Mouse (Mus musculus) midbrain, embryonic 10.5 days (tissue): ENCODE data around the gene Gzmd. TPM values are rescaled to one million over a fixed set of nuclear protein-coding genes. Genes with fewer than 3 reads are reported as not detected.
"Not testable (repeated sequence)": the region's sequence is repeated elsewhere in the genome, so short reads cannot be mapped to it uniquely, and the experiment has no call there.

Experiments
- DNase-seq: peaks from one replicate; pipeline ENCODE4 v3.0.0-alpha.2; 2017; ENCODE audit warnings: low spot score
- H3K27ac ChIP-seq: fragments of 300-500 bp; sonication (generic); replicated peaks from 2 replicates; pipeline ENCODE4 v1.5.1; 2016; ENCODE audit warnings: mild to moderate bottlenecking
- H3K27me3 ChIP-seq: fragments of 300-500 bp; sonication (generic); 2 replicates; pipeline ENCODE4 v1.6.1; 2016; ENCODE audit warnings: low read depth, mild to moderate bottlenecking; ENCODE audit not compliant: poor library complexity, severe bottlenecking
- H3K36me3 ChIP-seq: fragments of 300-500 bp; sonication (generic); 2 replicates; pipeline ENCODE4 v1.6.1; 2016; ENCODE audit warnings: mild to moderate bottlenecking, moderate library complexity
- H3K4me1 ChIP-seq: fragments of 300-500 bp; sonication (generic); 2 replicates; pipeline ENCODE4 v1.6.1; 2016
- H3K4me3 ChIP-seq: fragments of 300-500 bp; sonication (generic); 2 replicates; pipeline ENCODE4 v1.5.1; 2016; ENCODE audit warnings: mild to moderate bottlenecking, moderate library complexity
- H3K9me3 ChIP-seq: fragments of 300-500 bp; sonication (generic); replicated peaks from 2 replicates; pipeline ENCODE4 v1.6.1; 2016; ENCODE audit warnings: mild to moderate bottlenecking
- WGBS: fragments of 180-500 bp; shearing (Covaris S2); methylation state at CpG from one replicate; pipeline ENCODE4 v1.1.7; 2016; 5-methylcytosine and 5-hydroxymethylcytosine counted together
- polyA plus RNA-seq: library from polyadenylated mRNA; unstranded; fragments of >200 nt; fragmentation: Nextera tagmentation; extraction: Ambion mirVana; gene quantifications from 2 replicates; pipeline ENCODE4 v1.2.1, GENCODE M21; 2016

Gzmd gene
- polyA plus RNA-seq, 1 experiment from 2014 or later = not detected

GRCm38 (mm10) chr14:56115531-56116310, 16.7 kb downstream of the Gzmd start:
- H3K4me3 ChIP-seq, H3K9me3 ChIP-seq, H3K4me1 ChIP-seq, H3K27ac ChIP-seq, H3K27me3 ChIP-seq, DNase-seq, H3K36me3 ChIP-seq: not testable (repeated sequence)
- 93% methylated on average over 33 of the region's 33 CpGs for WGBS

- Histone ChIP-seq H3K27me3 (no peaks in the 10 kb centered on the region), H3K4me3 (no peak overlapping the region), H3K27ac (no peak overlapping the region), H3K36me3 (no peaks in the 10 kb centered on the region), H3K4me1 (no peaks in the 10 kb centered on the region), H3K9me3 (no peaks in the 10 kb centered on the region)
- 87% methylated on average over 13 of the region's 13 CpGs for WGBS
- DNase-seq = no peak
These were observed 26.8 kb downstream of the Gzmd start for GRCm38 (mm10) chr14:56105447-56106180.

GRCm38 (mm10) chr14:56105016-56105415, 27.4 kb downstream of the Gzmd start:
- H3K4me1 ChIP-seq = no peaks in the 10 kb centered on the region
- no peak for DNase-seq
- no peak overlapping the region for H3K27ac ChIP-seq
- H3K9me3 ChIP-seq = no peaks in the 10 kb centered on the region
- WGBS = 92% methylated on average over 5 of the region's 5 CpGs
- H3K27me3 ChIP-seq = no peaks in the 10 kb centered on the region
- no peaks in the 10 kb centered on the region for H3K36me3 ChIP-seq
- no peak overlapping the region for H3K4me3 ChIP-seq

GRCm38 (mm10) chr14:56103452-56103851, 29.0 kb downstream of the Gzmd start:
- Histone ChIP-seq H3K4me1 (no peaks in the 10 kb centered on the region), H3K36me3 (no peaks in the 10 kb centered on the region), H3K27me3 (no peaks in the 10 kb centered on the region), H3K27ac (no peak overlapping the region), H3K9me3 (no peaks in the 10 kb centered on the region), H3K4me3 (no peak overlapping the region)
- WGBS = 81% methylated on average over 3 of the region's 3 CpGs
- DNase-seq = no peak

- H3K4me3 ChIP-seq = no peak within 1 kb of the TSS
- DNase-seq = no peak
- H3K36me3 ChIP-seq = no peaks in the 10 kb centered on the region
- 80% methylated on average over 10 of the region's 10 CpGs for WGBS
- H3K9me3 ChIP-seq = no peaks in the 10 kb centered on the region
- H3K4me1 ChIP-seq = no peaks in the 10 kb centered on the region
- H3K27me3 ChIP-seq = no peaks in the 10 kb centered on the region
- H3K27ac ChIP-seq = no peak within 1 kb of the TSS
These were observed 30.0 kb downstream of the Gzmd start, which contains the start of gene Ctsg for GRCm38 (mm10) chr14:56102386-56102785. TSS of gene Ctsg (minus strand) at chr14:56102574.

GRCm38 (mm10) chr14:56098940-56099339, 33.5 kb downstream of the Gzmd start:
- Histone ChIP-seq H3K9me3 (no peaks in the 10 kb centered on the region), H3K27ac (no peak overlapping the region), H3K4me1 (no peaks in the 10 kb centered on the region), H3K4me3 (no peak overlapping the region), H3K36me3 (no peaks in the 10 kb centered on the region), H3K27me3 (no peaks in the 10 kb centered on the region)
- DNase-seq = no peak
- 82% methylated on average over 4 of the region's 4 CpGs for WGBS

GRCm38 (mm10) chr14:56097597-56097996, 34.8 kb downstream of the Gzmd start:
- Histone ChIP-seq H3K4me3 (no peak overlapping the region), H3K36me3 (no peaks in the 10 kb centered on the region), H3K27me3 (no peaks in the 10 kb centered on the region), H3K27ac (no peak overlapping the region), H3K9me3 (no peaks in the 10 kb centered on the region), H3K4me1 (no peaks in the 10 kb centered on the region)
- no peak for DNase-seq
- WGBS = 89% methylated on average over 1 of the region's 1 CpGs

GRCm38 (mm10) chr14:56093353-56093752, 39.1 kb downstream of the Gzmd start:
- H3K27ac ChIP-seq = no peak overlapping the region
- no peaks in the 10 kb centered on the region for H3K36me3 ChIP-seq
- no peak overlapping the region for H3K4me3 ChIP-seq
- no peaks in the 10 kb centered on the region for H3K9me3 ChIP-seq
- DNase-seq = no peak
- no peaks in the 10 kb centered on the region for H3K4me1 ChIP-seq
- 88% methylated on average over 2 of the region's 2 CpGs for WGBS
- H3K27me3 ChIP-seq = no peaks in the 10 kb centered on the region

- Histone ChIP-seq H3K4me3 (no peak overlapping the region), H3K27ac (no peak overlapping the region), H3K4me1 (no peaks in the 10 kb centered on the region), H3K27me3 (no peaks in the 10 kb centered on the region), H3K36me3 (no peaks in the 10 kb centered on the region), H3K9me3 (no peaks in the 10 kb centered on the region)
- no peak for DNase-seq
- 66% methylated on average over 3 of the region's 3 CpGs for WGBS
These were observed 45.7 kb downstream of the Gzmd start for GRCm38 (mm10) chr14:56086711-56087110.

- WGBS = 97% methylated on average over 2 of the region's 2 CpGs
These were observed 47.2 kb downstream of the Gzmd start, which contains the start of gene Mcpt8 for GRCm38 (mm10) chr14:56085167-56085566. TSS of gene Mcpt8 (minus strand) at chr14:56085273.

GRCm38 (mm10) chr14:56082016-56082415, 50.4 kb downstream of the Gzmd start:
- H3K4me1 ChIP-seq = no peaks in the 10 kb centered on the region
- no peaks in the 10 kb centered on the region for H3K9me3 ChIP-seq
- 89% methylated on average over 4 of the region's 4 CpGs for WGBS
- DNase-seq = no peak
- no peaks in the 10 kb centered on the region for H3K27me3 ChIP-seq
- H3K4me3 ChIP-seq = no peak overlapping the region
- H3K27ac ChIP-seq = no peak overlapping the region
- no peaks in the 10 kb centered on the region for H3K36me3 ChIP-seq

More at GRCm38 (mm10) chr14:56085167-56085566, 47.2 kb downstream of the Gzmd start, which contains the start of gene Mcpt8:
- no peaks in the 10 kb centered on the region for H3K4me1 ChIP-seq
- H3K36me3 ChIP-seq = no peaks in the 10 kb centered on the region
- H3K4me3 ChIP-seq = no peak within 1 kb of the TSS
- DNase-seq = no peak
- no peaks in the 10 kb centered on the region for H3K9me3 ChIP-seq
- no peaks in the 10 kb centered on the region for H3K27me3 ChIP-seq
- no peak within 1 kb of the TSS for H3K27ac ChIP-seq
